Mouse (Mus musculus): Measurements from ENCODE around the gene Hilpda.

DNA sequence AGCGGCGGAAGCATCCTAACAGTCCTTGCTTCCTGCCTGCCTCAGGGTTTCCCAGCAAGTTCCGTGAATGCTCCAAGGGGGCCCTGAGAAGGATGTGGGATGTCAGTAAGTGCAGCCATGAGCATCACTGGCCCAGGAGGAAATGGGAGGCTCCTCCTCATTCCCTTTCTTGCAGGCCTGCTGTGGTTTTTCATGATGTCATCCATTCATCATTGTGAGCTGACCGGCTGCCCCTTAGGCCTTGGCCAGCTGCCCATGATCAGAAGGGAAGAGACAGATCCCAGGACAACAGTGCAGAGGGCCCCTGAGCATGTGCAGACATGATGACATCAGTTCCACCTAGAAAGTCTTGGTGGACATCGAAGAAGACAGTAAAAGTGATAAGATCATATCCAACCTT lies 46.6 kb downstream of the Hilpda start, which contains the start of gene Fam71f1:
- TF ChIP-seq TAL1 (IDR thresholded peaks at IDR 0.05; ENCODE audit: low read length) = no peak
- no peak for TF ChIP-seq GATA1 (IDR thresholded peaks at IDR 0.05; ENCODE audit: low read length)
